Mouse (Mus musculus): ENCODE data around the gene 2610528J11Rik.

GRCm38 (mm10) chr4:118537801-118538200 is 11.0 kb downstream of the 2610528J11Rik start:
- no peak for TF ChIP-seq CTCF (IDR thresholded peaks at IDR 0.05; ENCODE audit: low read depth)
- TF ChIP-seq EP300 (IDR thresholded peaks at IDR 0.05; ENCODE audit: low read depth), result no peak
